Mouse (Mus musculus): ENCODE results near the gene Vps33b. TPM values are rescaled to one million over a fixed set of nuclear protein-coding genes. Genes with fewer than 3 reads are reported as not detected.

Vps33b gene
- total RNA-seq, 1 experiment from 2014 or later, result 27.2 TPM

GRCm38 (mm10) chr7:80336932-80337331 lies 67.5 kb downstream of the Vps33b start:
- ATAC-seq (replicated peaks in 1 of 2; ENCODE audit: insufficient read depth in 1 of 2, low FRiP score in 2 of 2, low TSS enrichment in 1 of 2, low read depth in 1 of 2, poor library complexity in 2 of 2, severe bottlenecking in 2 of 2), result no peak

GRCm38 (mm10) chr7:80339371-80339770 lies 69.9 kb downstream of the Vps33b start:
- ATAC-seq (replicated peaks in 1 of 2; ENCODE audit: insufficient read depth in 1 of 2, low FRiP score in 2 of 2, low TSS enrichment in 1 of 2, low read depth in 1 of 2, poor library complexity in 2 of 2, severe bottlenecking in 2 of 2), result no peak

GRCm38 (mm10) chr7:80339793-80340628 lies 70.6 kb downstream of the Vps33b start:
- ATAC-seq (replicated peaks in 1 of 2; ENCODE audit: insufficient read depth in 1 of 2, low FRiP score in 2 of 2, low TSS enrichment in 1 of 2, low read depth in 1 of 2, poor library complexity in 2 of 2, severe bottlenecking in 2 of 2), result peak; percentile 91 to 93

- ATAC-seq (replicated peaks in 1 of 2; ENCODE audit: insufficient read depth in 1 of 2, low FRiP score in 2 of 2, low TSS enrichment in 1 of 2, low read depth in 1 of 2, poor library complexity in 2 of 2, severe bottlenecking in 2 of 2), result peak; percentile 52 to 72
These were observed 71.3 kb downstream of the Vps33b start, which contains the start of gene Unc45a for GRCm38 (mm10) chr7:80340793-80341192. Unc45a (minus strand) TSS chr7:80341005.

Other genes starting within 250 kb of the Vps33b start
- 18.9 and 19.7 TPM in 2 replicates for gene Zfp710, start 244.8 kb upstream of the Vps33b start, total RNA-seq (2017)
- gene Idh2, start 154.3 kb upstream of the Vps33b start, total RNA-seq (2017), result 180 and 242 TPM in 2 replicates
- 9.2 and 11.4 TPM in 2 replicates for gene Sema4b, start 82.8 kb upstream of the Vps33b start, total RNA-seq (2017)
- 28.0 and 29.3 TPM in 2 replicates for gene Cib1, start 36.8 kb upstream of the Vps33b start, total RNA-seq (2017)
- 3.0 and 3.1 TPM in 2 replicates for gene Gdpgp1, start 36.8 kb upstream of the Vps33b start, total RNA-seq (2017)
- 0.81 TPM in 1 of 2 replicates, not detected in the other for gene Ttll13, start 23.3 kb upstream of the Vps33b start, total RNA-seq (2017)
- gene Ngrn, start 8.4 kb upstream of the Vps33b start, total RNA-seq (2017), result 30.3 and 36.3 TPM in 2 replicates
- gene Prc1, start 24.8 kb downstream of the Vps33b start, total RNA-seq (2017), result 145 and 166 TPM in 2 replicates
- 11.0 and 23.2 TPM in 2 replicates for gene Rccd1, start 54.8 kb downstream of the Vps33b start, total RNA-seq (2017)
- gene Unc45a, start 71.4 kb downstream of the Vps33b start, total RNA-seq (2017), result 14.4 and 24.5 TPM in 2 replicates
- gene Hddc3, start 73.5 kb downstream of the Vps33b start, total RNA-seq (2017), result 23.5 and 29.5 TPM in 2 replicates
- gene Man2a2, start 101.7 kb downstream of the Vps33b start, total RNA-seq (2017), result 61.0 and 65.0 TPM in 2 replicates
- 52.5 and 84.0 TPM in 2 replicates for gene Fes, start 118.3 kb downstream of the Vps33b start, total RNA-seq (2017)
- 11.7 and 14.1 TPM in 2 replicates for gene Furin, start 135.8 kb downstream of the Vps33b start, total RNA-seq (2017)

Data from hematopoietic stem cell, adult 5-6 weeks (primary cell).